ENCODE assay signal across 14 mouse cellular contexts in the genomic region with DNA sequence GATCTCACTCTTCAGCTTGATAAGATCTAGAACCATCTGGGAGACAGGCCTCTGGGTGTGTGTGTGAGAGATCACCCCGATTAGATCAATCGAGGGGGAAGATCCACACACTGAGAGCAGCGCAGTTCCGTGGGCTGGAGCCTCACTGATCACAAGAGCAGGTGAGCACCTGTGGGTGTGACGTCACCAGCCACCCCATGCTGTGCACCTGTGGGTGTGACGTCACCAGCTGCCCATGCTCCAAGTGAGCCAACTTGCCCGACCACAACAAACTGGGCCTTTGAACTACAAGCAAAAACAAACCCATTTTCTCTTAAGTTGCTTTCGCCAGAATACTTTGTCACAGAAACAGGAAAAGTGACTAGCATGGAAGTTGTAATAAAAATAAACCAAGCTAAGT.
"Had no signal": no experiment of that assay in that cellular context is flagged by ENCODE, and none has a peak within 500 bp of the region (broad histone marks: within the 10 kb centered on the region; RNA-seq: fewer than 3 reads in every experiment).

No protein-coding gene starts in this region.

- H3K36me3 ChIP-seq: limb, embryonic 15.5 days; liver, embryonic 12.5 days; midbrain, embryonic 13.5 days; neural tube, embryonic 12.5 days had no signal

- DNase-seq: kidney, adult 8-10 months; kidney, postnatal 36 days; layer of hippocampus, adult 9-11 months; layer of hippocampus, postnatal 36 days; lung, embryonic 14.5 days; lung, postnatal 10 days; lung, postnatal 4 days had no signal

- H3K27me3 ChIP-seq: limb, embryonic 15.5 days; midbrain, embryonic 13.5 days; neural tube, embryonic 12.5 days had no signal

- ATAC-seq: liver, embryonic 12.5 days; midbrain, embryonic 13.5 days had no signal

- H3K4me3 ChIP-seq: limb, embryonic 15.5 days; liver, embryonic 12.5 days; midbrain, embryonic 13.5 days; myocyte; neural tube, embryonic 12.5 days had no signal

- H3K27ac ChIP-seq: kidney, postnatal 0 days; limb, embryonic 15.5 days; liver, embryonic 12.5 days; midbrain, embryonic 13.5 days; neural tube, embryonic 12.5 days; stomach, postnatal 0 days had no signal

- H3K9me3 ChIP-seq: limb, embryonic 15.5 days; liver, embryonic 12.5 days; midbrain, embryonic 13.5 days; neural tube, embryonic 12.5 days had no signal

- H3K4me2 ChIP-seq: limb, embryonic 15.5 days; liver, embryonic 12.5 days; lung, embryonic 14.5 days; midbrain, embryonic 13.5 days; neural tube, embryonic 12.5 days had no signal

- H3K9ac ChIP-seq: limb, embryonic 15.5 days; liver, embryonic 12.5 days; lung, embryonic 14.5 days; midbrain, embryonic 13.5 days; neural tube, embryonic 12.5 days had no signal
